Mouse (Mus musculus): ENCODE measurements around the gene Gpc6. TPM values are rescaled to one million over a fixed set of nuclear protein-coding genes. Genes with fewer than 3 reads are reported as not detected.

Gene Gpc6
- total and polyA plus RNA-seq, 3 experiments, result not detected

- Histone ChIP-seq H3K27me3 (replicated peaks) (no peaks in the 10 kb centered on the region), H3K4me2 (ENCODE audit: insufficient read depth, low read depth, poor library complexity, severe bottlenecking) (no peak overlapping the region), H3K36me3 (replicated peaks in 1 of 2; ENCODE audit: control insufficient read depth in 1 of 2, insufficient read depth in 1 of 2, low read length in 1 of 2) (no peaks in the 10 kb centered on the region), H3K4me3 (replicated peaks in 1 of 3; ENCODE audit: low read depth in 2 of 3, low read length in 2 of 3, poor library complexity in 1 of 3) (no peak overlapping the region), H3K27ac (ENCODE audit: insufficient read depth, low read depth) (no peak overlapping the region), H3K9me3 (replicated peaks; ENCODE audit: low read length) (no peaks in the 10 kb centered on the region), H3K4me1 (ENCODE audit: control insufficient read depth in 1 of 2, insufficient read depth in 2 of 2) (peaks cover 3 to 17% of the 10 kb centered on the region in 2 experiments; a peak in 2 of 4 replicates), H3K9ac (ENCODE audit: insufficient read depth, low read depth) (no peak overlapping the region), H3K79me2 (replicated peaks; ENCODE audit: control insufficient read depth, extremely low read depth, insufficient read depth, poor library complexity, severe bottlenecking) (no peaks in the 10 kb centered on the region)
- no peak for TF ChIP-seq TCF12 (IDR thresholded peaks at IDR 0.05; ENCODE audit: low read depth, low read length)
- no peak for TF ChIP-seq POLR2AphosphoS2 (IDR thresholded peaks at IDR 0.05; ENCODE audit: low read depth, low read length)
- no peak for TF ChIP-seq ETS1 (conservative IDR thresholded peaks at IDR 0.05; ENCODE audit: low read depth, low read length)
- DNase-seq (ENCODE audit: extremely low read depth), result no peak
- dilution Hi-C loops (cut with MboI; ENCODE audit: extremely low pct_ligation_motif_present, extremely low pct_unique_long_range_greater_than_20kb, low sequenced_read_pairs), result no loop called here
- in situ Hi-C loops (cut with MboI; ENCODE audit: low pct_ligation_motif_present, low pct_unique_long_range_greater_than_20kb, low sequenced_read_pairs), result no loop called here
Measured at GRCm38 (mm10) chr14:117981532-117981931, 1056.4 kb downstream of the Gpc6 start.

GRCm38 (mm10) chr14:117988444-117988843, 1063.3 kb downstream of the Gpc6 start:
- Histone ChIP-seq H3K27ac (ENCODE audit: insufficient read depth, low read depth) (no peak overlapping the region), H3K27me3 (replicated peaks) (no peaks in the 10 kb centered on the region), H3K36me3 (replicated peaks in 1 of 2; ENCODE audit: control insufficient read depth in 1 of 2, insufficient read depth in 1 of 2, low read length in 1 of 2) (no peaks in the 10 kb centered on the region), H3K9me3 (replicated peaks; ENCODE audit: low read length) (no peaks in the 10 kb centered on the region), H3K79me2 (replicated peaks; ENCODE audit: control insufficient read depth, extremely low read depth, insufficient read depth, poor library complexity, severe bottlenecking) (no peaks in the 10 kb centered on the region), H3K4me2 (ENCODE audit: insufficient read depth, low read depth, poor library complexity, severe bottlenecking) (no peak overlapping the region), H3K4me3 (replicated peaks in 1 of 3; ENCODE audit: low read depth in 2 of 3, low read length in 2 of 3, poor library complexity in 1 of 3) (no peak overlapping the region), H3K4me1 (ENCODE audit: control insufficient read depth in 1 of 2, insufficient read depth in 2 of 2) (peaks cover 0 to 7% of the 10 kb centered on the region in 2 experiments; a peak in 1 of 4 replicates), H3K9ac (ENCODE audit: insufficient read depth, low read depth) (no peak overlapping the region)
- no peak for DNase-seq (ENCODE audit: extremely low read depth)
- dilution Hi-C loops (cut with MboI; ENCODE audit: extremely low pct_ligation_motif_present, extremely low pct_unique_long_range_greater_than_20kb, low sequenced_read_pairs) (no loop called here), in situ Hi-C loops (cut with MboI; ENCODE audit: low pct_ligation_motif_present, low pct_unique_long_range_greater_than_20kb, low sequenced_read_pairs) (no loop called here)
- TF ChIP-seq USF2 (conservative IDR thresholded peaks at IDR 0.05; ENCODE audit: low read depth, low read length), result peak; percentile 81
- peak; percentile 48; the same call in 1 of the 2 replicates for TF ChIP-seq MAX (IDR thresholded peaks at IDR 0.05; ENCODE audit: low read length)
- TF ChIP-seq TBP (conservative IDR thresholded peaks at IDR 0.05; ENCODE audit: low read depth, low read length), result no peak
- peak; percentile 68 for TF ChIP-seq USF1 (IDR thresholded peaks at IDR 0.05; ENCODE audit: low read depth, low read length)
- peak; percentile 74 for TF ChIP-seq BHLHE40 (IDR thresholded peaks at IDR 0.05; ENCODE audit: low read depth, low read length)
- TF ChIP-seq TCF12 (IDR thresholded peaks at IDR 0.05; ENCODE audit: low read depth, low read length), result no peak

GRCm38 (mm10) chr14:117990203-117990602, 1065.1 kb downstream of the Gpc6 start:
- Histone ChIP-seq H3K4me1 (ENCODE audit: control insufficient read depth in 1 of 2, insufficient read depth in 2 of 2) (peaks cover 0 to 7% of the 10 kb centered on the region in 2 experiments; a peak in 1 of 4 replicates), H3K4me3 (replicated peaks in 1 of 3; ENCODE audit: low read depth in 2 of 3, low read length in 2 of 3, poor library complexity in 1 of 3) (no peak overlapping the region), H3K27ac (ENCODE audit: insufficient read depth, low read depth) (no peak overlapping the region), H3K4me2 (ENCODE audit: insufficient read depth, low read depth, poor library complexity, severe bottlenecking) (no peak overlapping the region), H3K79me2 (replicated peaks; ENCODE audit: control insufficient read depth, extremely low read depth, insufficient read depth, poor library complexity, severe bottlenecking) (no peaks in the 10 kb centered on the region), H3K27me3 (replicated peaks) (no peaks in the 10 kb centered on the region), H3K9me3 (replicated peaks; ENCODE audit: low read length) (no peaks in the 10 kb centered on the region), H3K9ac (ENCODE audit: insufficient read depth, low read depth) (no peak overlapping the region), H3K36me3 (replicated peaks in 1 of 2; ENCODE audit: control insufficient read depth in 1 of 2, insufficient read depth in 1 of 2, low read length in 1 of 2) (no peaks in the 10 kb centered on the region)
- no peak for DNase-seq (ENCODE audit: extremely low read depth)
- in situ Hi-C loops (cut with MboI; ENCODE audit: low pct_ligation_motif_present, low pct_unique_long_range_greater_than_20kb, low sequenced_read_pairs), result no loop called here
- TF ChIP-seq JUND (conservative IDR thresholded peaks at IDR 0.05; ENCODE audit: low read depth, low read length) (no peak), ZNF384 (IDR thresholded peaks at IDR 0.05; ENCODE audit: low read depth, low read length) (no peak), MEF2A (IDR thresholded peaks at IDR 0.05; ENCODE audit: borderline replicate concordance, low read depth, low read length) (no peak), ZKSCAN1 (IDR thresholded peaks at IDR 0.05; ENCODE audit: borderline replicate concordance, low read depth, low read length) (no peak), MAZ (IDR thresholded peaks at IDR 0.05; ENCODE audit: low read depth, low read length) (no peak), TBP (conservative IDR thresholded peaks at IDR 0.05; ENCODE audit: low read depth, low read length) (no peak), RCOR1 (conservative IDR thresholded peaks at IDR 0.05; ENCODE audit: low read depth, low read length) (no peak), CHD2 (IDR thresholded peaks at IDR 0.05; ENCODE audit: low read length) (no peak), SMC3 (IDR thresholded peaks at IDR 0.05; ENCODE audit: low read depth, low read length) (no peak), MAX (IDR thresholded peaks at IDR 0.05; ENCODE audit: low read length) (no peak)
- dilution Hi-C loops (cut with MboI; ENCODE audit: extremely low pct_ligation_motif_present, extremely low pct_unique_long_range_greater_than_20kb, low sequenced_read_pairs), result no loop called here

Data from CH12.LX (cell line).